Mouse (Mus musculus) kidney, adult 2 months (tissue): Measurements from ENCODE around the gene Kif16b.

Experiments used
- CTCF ChIP-seq: fragments of 200-500 bp; conservative IDR thresholded peaks from 2 replicates; pipeline ENCODE4 v1.5.1; 2011; ENCODE audit warnings: low read depth, mild to moderate bottlenecking, control low read depth, low read length, moderate library complexity, mixed read lengths; ENCODE audit not compliant: insufficient read depth, insufficient read length
- POLR2A ChIP-seq: fragments of 200-500 bp; IDR thresholded peaks from one replicate; pipeline ENCODE4 v1.6.1; 2011; ENCODE audit warnings: low read depth, low read length, control low read depth

- TF ChIP-seq POLR2A (no peak), CTCF (no peak)
These were observed 33.9 kb downstream of the Kif16b start for GRCm38 (mm10) chr2:142867481-142867880.
